Mouse (Mus musculus): ENCODE measurements around the gene Hs2st1.

Gene Hs2st1

DNA sequence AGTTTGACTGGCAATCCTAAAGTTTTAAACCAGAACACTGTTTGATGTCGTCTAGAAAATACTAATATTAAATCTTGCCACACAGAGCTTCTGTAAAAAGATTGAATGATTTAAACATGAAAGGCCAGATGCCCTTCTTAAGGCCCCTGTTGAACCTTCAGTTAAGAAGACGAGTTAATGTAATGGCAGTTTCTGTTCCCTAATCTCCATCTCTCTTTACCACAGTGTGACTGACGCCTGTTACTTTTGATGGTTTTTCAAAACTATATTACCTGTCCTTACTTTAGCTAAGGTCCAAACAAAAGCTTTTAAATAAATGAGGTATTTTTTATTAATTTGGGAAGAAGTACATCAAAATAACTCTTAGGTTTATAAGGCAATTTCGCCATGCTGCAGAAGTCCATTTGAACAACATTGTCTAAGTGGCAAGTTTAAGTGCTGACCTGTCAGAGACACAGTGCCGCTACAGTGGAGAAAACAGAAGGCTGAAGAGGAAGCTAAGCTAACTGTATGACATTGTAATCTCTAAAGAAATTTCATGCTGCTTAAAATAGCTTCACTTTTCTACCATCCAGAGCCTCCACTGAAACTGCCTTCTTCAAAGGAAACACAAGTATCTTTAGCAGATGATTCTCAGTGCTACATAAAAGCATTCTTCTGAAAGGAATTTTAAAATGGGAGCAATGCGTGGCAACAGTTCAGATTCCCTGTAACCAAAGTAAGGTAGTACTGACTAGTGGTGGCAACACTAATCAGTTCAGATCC is 15.0 kb upstream of the Hs2st1 start:
- DNase-seq (ENCODE audit: low spot score) = no peak

DNA sequence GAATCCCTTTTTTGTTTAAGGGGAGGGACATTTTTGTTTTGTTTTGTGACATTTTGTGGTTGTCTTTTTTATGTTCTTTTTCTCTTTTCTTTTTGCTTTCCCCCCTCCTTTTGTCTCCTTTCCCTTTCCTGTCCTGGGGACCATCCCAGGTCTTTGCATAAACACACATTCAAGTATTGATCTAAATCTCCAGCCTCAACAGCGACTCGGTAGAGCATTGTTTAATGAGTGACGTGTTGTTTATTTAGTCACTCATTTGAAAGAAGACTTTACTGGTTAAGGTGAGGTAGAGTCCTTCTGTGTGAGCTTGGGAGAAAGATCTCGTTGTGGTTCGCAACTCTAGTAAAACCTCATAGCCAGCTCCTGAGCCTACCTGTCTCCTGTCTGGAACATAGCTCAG is 13.8 kb upstream of the Hs2st1 start:
- DNase-seq (ENCODE audit: low spot score) = no peak

DNA sequence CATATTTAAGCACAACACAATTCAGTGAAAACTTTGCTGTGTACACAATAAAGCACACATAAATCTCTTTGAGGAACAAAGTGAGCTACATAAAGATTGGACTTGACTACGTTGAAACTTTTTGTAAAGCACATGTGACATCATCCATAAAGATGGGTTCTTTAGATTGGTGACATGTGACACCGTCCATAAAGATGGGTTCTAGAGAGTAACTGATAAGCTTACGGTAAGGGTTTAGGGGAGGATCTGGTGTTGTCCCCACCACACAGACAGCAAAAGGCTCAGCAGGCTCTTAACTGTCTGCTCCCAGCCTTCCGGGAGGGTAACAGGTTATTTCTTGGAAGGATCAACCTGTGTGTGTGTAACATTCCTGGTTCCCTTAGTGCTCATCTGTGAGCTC is 12.3 kb upstream of the Hs2st1 start:
- DNase-seq (ENCODE audit: low spot score) = no peak

DNA sequence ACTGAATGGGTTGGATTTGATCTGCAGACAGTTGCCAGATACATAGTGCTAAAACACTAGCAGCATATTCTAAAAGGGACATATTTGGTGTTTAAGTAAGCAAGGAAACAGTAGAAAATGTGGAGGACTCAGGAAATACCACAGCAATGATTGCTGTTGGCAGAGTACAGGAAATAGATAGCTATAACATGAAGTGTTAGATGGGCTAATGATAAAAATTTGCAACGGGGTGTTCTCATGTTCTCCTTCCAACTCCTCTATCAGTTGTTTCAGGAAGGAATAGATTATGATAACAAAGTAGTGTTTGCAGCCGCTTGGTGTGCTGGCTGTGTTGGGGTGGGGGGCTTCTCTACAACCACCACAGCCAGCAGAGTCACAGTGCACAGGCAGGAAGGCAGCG is 11.9 kb upstream of the Hs2st1 start:
- no peak for DNase-seq (ENCODE audit: low spot score)

DNA sequence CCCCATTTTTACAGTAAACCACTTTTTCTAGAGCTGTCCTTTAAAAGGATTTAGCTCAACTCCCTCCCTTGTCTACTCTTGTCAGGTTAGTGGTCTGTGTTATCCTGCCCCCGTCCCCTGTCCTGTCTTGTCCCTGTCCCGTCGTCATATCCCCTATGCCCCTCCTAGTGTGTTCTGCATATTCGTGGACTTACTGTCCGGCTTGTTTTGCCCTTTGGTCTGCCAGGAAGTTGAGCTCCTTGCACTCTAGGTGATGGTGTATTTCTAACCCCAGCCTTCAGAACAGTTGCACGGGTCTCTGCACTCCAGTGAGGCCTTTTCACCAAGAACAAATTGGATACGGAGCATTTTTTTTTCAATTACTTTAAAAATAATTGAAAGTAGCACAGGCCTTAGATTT is 10.3 kb upstream of the Hs2st1 start:
- no peak for DNase-seq (ENCODE audit: low spot score)

DNA sequence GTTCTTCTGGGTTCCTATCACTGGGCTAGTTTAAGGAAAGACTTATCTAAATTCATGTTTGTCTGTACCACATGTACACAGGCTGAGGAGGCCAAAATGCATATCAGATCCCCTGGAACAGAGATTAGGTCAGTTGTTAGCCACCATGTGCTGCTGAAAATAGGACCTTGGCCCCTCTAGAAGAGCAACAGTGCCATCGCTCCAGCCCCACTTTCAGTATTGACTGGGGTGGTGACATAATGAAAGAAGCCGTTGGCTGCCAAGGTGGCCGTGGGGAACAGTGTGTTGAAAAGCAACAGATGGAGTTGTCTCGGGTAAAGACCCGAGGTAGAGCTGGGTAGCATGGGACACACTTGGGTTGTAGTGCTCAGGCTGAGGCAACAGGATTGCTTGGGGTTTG is 9.8 kb upstream of the Hs2st1 start:
- DNase-seq (ENCODE audit: low spot score) = no peak

DNA sequence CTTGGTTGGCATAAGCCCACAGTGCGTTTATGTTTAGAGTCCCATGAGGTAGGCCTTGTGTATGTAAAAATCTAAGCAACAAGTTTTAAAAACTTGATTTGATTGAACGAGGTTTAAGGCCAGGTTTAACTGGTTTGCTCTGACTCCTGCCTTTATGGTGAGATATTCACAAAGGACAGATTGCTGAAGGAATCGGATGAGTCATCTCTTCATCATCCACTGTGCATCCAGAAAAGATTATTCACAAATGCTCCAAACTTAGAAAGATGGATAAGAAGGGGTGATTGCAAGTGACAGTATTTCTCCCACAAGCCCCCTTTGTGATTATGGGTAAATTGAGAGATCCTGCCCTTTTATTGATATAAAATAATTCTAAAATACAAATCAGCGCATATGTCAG is 8.9 kb upstream of the Hs2st1 start:
- no peak for DNase-seq (ENCODE audit: low spot score)

DNA sequence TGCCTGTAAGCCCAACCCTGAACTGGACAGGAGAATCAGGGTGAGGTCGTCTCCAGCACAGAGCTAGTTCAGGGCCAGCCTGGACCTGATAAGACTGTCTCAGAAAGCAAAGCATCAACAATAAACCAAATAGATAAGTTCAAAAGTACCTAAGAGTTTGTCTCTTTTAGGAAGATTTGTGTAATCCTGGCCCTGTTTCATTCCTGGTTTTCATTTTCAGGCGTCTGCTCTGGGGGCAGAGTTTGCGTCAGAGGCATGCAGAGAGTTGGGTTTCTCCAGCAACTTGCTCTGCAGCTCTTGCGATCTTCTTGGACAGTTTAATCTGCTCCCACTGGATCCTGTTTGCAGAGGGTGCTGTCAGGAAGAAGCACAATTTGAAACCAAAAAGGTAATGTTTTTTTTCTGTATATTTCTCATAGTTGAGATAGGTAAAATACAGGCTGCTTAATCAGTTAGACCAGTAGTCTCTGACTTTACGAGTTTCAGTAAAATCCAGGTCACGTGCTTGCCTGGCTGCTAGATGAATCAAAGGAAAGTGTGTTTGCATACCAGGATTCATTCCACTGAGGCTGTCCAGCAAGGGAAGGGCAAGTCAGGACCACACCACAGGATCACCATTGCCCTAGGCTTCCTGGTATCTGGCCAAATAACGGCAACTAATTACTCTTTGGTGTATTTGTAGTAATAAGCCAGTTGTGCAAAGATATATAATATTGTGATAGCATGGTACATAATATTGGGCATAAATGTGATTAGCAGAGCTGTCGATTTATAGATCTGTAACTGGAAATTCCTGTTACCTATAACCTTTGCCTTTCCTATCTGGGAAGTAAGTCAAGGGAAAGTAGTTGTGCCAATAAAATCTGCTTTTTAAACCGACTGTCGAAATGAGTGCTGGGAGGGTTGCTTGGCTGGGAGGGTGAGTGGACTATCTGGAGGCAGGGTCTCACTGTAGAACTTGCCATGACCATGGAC is 7.7 kb upstream of the Hs2st1 start:
- DNase-seq (ENCODE audit: low spot score) = no peak

DNA sequence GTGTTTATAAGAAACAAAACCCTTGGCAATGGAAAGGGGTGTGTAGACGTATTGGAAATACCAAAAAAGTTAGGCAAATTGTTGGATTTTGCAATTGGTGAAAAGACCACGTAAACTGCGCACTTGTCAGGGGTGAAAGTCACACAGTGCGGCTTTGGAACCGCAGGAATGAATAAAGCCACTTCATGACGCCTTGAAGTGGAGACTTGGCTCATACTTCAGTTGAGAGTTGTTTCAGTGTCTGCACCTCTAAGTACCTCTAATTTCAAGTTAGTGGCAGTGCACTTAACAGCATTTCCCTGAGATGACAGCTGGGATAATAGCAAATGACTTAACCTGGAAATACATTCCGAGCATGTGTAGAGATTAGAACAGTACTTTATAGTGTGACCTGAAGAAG is 4.3 kb upstream of the Hs2st1 start:
- DNase-seq (ENCODE audit: low spot score) = no peak

DNA sequence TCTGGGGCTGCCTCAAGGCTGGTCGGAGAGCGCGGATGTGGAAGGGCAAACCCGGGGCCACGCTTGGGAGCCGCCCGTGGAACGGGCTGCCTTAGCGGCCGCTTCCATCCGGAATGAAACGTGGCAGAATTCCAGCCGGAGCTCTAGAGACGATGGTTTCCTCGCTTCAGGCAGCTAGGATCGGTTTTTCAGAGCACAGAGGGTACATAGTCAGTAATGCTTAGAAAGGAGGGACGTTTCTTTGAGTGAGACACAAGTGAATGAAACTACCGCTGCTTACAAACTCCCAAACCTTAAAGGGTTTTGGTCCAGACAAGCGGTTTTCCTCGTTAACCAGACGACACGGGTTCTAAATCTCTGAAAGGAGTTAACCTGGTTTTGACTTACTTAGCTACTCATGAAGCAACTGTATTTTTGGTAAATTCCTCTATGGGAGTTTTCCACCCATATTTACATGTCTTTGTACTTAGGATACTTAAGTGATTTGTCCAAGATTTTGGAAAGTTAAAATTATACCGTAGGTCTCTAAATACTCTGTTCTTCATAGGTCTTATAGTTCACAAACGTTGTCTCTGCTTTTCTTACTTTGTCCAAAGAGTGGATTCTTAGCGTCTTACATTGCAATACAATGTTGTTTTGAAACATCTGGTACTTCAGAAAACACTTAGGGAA is 971 bp upstream of the Hs2st1 start:
- DNase-seq (ENCODE audit: low spot score) = no peak

DNA sequence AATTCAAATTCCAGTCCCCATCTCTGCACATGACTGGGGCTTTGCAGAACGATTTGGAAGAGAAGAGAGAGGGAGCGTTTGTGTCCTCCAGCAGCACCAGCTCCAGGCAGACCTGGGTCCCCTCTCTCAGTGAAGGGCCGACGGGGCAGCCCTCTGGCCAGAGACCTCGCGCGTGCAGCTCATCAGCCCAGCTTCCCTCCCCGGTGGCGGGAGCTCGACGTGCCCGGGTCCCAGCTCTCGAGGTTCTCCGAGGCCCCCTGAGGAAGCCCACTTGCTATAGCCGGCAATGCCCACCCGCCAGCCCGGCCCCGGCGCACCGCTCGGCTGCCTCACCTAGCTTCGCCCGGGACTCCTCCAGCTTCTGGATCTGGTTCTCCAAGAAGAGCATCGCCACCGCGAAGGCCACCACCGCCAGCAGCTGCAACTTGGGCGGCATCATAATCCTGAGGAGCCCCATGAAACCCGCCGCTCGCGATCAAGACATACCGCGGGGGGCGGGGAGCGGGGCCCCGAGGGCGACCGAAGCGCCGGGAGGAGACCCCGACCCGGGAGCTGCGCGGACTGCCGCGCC is 495 bp downstream of the Hs2st1 start:
- no peak for DNase-seq (ENCODE audit: low spot score)

DNA sequence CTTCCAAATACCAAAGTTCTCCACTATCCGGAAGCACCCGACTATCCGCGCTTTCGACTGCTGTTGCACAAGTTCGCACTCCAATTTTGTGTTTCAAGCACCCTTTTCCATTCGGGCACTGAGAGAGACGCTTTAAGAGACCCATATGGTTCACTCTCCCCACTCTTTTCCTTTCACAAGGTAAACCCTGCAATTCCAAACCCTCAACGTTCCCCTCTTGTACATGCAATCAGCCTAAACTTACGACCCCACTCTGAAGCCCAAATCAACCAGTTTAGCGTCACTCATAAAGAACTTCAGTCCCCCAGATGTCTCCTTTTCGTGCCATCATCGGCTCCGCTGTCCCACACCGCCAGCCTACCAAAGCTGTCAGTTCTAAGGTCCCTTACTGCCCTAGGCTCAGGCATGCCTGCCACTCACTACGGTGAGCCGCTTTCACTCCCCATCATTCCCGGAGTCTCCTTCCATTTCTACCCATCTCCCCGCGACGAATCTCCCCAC is 1.1 kb downstream of the Hs2st1 start:
- no peak for DNase-seq (ENCODE audit: low spot score)

DNA sequence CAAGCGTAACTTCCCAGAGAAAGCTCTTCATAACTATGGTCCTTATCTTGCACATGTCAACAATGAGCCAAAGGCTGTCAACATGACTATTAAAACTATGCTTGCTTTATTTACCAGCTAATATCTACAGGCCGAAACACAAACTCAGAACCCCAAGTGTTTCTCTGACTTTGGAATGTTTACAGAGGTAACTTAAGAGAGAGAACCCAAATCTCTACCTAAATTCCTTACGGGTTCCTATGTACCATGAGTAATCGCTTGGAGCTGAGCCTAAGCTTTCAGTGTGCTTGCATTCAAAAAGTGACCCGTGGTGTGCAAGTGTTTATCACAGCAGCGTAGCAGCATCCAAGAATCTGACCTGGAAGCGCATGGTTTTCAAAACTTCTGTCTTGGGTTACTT is 4.8 kb downstream of the Hs2st1 start:
- no peak for DNase-seq (ENCODE audit: low spot score)

DNA sequence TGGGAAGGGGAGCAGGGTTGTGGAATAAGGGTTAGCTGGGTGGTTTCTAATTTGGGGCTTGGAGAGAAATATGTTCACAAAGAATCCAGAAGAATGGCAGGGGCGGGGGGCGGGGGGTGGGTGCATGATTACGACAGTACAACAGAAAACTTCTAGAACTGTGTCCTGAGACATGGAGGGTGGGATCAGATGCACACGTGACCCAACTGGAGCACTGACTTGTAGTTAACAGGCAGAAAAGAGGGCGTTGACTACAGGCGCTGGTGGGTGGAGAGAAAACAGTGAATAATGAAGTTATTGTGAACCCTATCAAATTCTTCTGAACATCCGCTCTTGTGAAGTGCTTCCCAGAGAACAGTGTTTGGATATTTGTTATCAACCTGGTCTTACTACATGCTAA is 6.1 kb downstream of the Hs2st1 start:
- DNase-seq (ENCODE audit: low spot score) = no peak

DNA sequence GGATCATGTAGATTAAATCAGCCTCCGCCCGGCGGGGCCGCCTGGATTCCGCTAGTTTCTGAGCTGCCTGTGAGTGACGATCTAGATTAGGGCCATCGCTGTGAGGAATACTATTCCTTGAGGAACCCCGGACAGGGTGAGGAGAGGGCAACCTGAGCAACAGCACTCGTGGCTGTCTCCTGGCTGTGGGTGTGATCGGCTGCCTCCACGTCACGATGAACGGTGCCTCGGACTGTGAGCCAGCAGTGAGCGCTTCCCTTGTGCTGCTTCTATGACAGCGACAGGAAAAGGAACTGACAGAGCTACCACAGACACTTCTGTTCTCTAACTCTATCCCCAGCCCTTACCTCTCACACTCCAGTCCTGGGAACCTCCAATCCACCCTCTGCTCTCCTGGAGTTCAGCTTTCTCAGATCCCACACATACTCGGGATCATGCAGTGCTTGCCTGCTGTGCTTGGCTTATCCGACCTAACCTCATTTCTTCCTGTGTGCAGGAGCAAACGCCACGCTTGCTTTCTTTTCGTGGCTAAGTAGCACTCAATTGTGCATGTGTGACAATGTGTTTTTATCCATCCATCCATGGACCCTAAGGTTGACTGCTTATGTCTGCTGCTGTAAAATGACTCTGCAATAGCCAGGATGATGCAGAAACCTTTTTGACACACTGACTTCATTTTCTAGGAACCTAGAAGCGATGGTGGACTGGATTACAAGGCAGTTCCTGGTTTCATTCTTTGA is 8.3 kb downstream of the Hs2st1 start:
- peak; percentile 61 for DNase-seq (ENCODE audit: low spot score)

DNA sequence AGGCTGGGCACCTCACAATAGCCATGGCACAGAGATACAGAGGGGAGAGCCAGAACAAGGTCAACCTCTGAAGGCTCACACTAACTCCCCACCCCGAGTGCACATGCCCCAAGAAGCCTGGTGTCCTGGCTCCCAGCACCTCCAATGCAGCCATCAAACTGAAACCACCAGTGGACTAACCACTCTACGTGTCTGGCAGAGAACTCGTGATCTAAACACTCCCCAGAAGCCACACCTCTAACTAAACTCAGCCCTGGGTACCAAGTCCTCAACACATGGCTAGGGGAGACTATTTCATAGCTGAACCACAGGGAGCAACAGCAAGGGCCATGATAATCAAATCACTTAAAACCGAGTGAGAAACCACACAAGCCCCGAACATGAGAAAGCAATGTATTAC is 11.7 kb downstream of the Hs2st1 start:
- DNase-seq (ENCODE audit: low spot score) = no peak

DNA sequence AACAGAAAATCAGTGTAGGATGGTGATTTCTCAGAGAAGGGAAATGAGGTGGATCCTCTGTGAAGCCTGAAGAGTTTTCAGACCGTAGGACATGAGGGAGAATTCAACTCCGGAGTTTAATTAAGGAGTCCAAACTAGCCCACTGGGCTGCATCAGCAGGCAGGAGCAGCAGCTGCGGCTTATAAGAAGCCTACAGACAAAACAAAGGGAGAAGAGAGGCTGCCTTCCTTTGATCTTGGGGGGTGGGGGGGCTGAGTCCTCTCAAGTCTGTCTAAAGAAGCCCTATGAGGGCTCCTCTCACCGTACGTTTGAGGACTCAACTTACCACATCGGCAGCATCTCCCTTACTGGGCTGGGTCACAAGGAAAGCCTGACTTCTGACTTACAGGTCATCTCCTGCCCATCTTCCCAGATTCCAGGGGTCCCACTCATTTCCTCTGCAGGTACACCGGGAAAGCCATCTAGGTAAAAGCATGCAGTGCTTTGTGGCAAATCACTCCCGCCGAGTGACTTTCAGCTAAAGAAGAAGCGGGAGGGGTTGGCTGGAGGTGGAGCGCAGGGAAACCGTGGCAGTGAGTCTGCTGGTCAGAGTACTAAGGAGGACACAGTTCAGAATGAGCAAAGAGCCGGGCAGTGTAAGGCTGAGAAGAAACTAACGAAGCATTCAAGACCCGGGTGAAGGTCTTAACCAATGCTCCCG is 13.2 kb downstream of the Hs2st1 start:
- no peak for DNase-seq (ENCODE audit: low spot score)

DNA sequence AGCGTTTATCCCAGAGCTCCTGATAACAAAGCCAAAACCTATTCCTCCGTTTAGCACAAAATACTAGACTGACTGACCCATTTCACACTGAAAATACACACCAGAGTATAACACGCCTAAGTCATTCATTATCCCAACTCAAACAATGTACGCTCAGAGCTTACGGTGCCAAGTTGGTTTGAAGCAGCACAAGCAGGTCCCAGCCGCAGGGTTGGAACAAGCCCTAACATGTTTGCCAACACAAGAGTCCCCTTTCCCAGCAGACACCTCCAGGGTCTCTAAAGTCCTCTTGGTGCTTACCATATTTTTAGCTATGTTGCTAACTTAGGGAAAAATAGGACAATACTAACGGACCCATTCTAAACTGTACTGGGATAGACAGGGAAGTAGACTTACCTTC is 14.8 kb downstream of the Hs2st1 start:
- DNase-seq (ENCODE audit: low spot score) = no peak

DNA sequence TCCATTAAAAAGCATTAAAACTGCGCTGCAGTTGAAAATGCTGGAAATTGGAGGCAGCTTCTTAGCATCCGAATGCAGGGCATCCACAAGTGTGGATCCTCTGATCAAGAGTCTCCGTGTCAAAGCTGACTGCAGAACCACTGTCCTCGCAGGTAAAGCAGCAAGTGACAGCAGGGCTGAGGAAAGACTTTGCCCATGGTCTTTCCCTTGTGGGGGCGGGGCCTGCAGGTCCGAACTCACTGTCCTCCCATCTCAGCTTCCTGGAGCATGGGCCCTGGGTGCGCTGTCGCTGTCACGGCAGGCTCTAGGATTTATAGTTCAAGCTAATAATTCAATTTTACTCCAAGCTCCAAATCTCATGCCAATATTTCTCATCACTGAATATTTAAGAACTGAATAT is 15.5 kb downstream of the Hs2st1 start:
- DNase-seq (ENCODE audit: low spot score) = no peak

DNA sequence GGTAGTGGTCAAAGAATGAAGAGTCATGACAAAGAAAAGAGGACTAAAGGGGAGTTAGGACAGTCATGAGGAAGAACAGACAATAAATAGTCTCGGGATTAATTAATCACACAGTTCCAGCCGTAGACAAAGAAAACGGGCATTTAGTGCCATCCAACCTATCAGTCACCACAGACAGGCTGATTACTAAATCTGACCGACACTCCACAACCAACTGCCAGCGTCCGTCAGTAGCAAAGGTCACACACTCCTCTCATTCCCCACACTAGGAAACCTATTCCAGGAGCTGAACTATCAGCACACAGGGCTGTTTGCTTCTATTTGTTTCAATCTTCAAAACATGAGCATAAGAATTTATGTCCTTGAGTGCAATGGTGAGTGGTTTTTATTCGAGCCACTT is 16.0 kb downstream of the Hs2st1 start:
- DNase-seq (ENCODE audit: low spot score) = no peak

DNA sequence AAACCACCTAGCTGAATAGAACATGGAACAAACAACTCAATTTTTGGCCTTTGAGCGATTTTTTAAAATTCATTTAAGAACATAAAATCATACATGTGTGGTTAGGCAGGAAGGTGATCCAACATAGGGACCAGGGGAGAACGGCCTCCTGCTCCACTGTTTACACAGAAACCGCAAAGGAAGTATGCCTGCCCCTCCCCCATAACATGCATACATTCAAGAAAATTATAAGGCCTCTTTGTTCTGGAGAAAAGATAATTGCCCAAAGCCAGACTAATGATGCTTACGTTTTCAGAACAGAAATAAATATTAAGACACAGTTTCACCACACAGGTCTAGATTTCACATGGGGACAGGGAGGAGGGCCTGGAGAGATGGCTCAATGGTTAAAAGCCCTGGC is 18.6 kb downstream of the Hs2st1 start:
- DNase-seq (ENCODE audit: low spot score) = no peak

Data from T-cell, adult 2 months (primary cell).